Mouse (Mus musculus) E14TG2a.4 (cell line): ENCODE results near the gene Rab3c.

Source experiments
- CTCF ChIP-seq: conservative IDR thresholded peaks from 2 replicates; pipeline ENCODE4 v1.5.1; 2014; ENCODE audit warnings: low read length
- POU5F1 ChIP-seq: IDR thresholded peaks from 2 replicates; pipeline ENCODE4 v1.6.1; 2014; ENCODE audit warnings: low read length, borderline replicate concordance

DNA sequence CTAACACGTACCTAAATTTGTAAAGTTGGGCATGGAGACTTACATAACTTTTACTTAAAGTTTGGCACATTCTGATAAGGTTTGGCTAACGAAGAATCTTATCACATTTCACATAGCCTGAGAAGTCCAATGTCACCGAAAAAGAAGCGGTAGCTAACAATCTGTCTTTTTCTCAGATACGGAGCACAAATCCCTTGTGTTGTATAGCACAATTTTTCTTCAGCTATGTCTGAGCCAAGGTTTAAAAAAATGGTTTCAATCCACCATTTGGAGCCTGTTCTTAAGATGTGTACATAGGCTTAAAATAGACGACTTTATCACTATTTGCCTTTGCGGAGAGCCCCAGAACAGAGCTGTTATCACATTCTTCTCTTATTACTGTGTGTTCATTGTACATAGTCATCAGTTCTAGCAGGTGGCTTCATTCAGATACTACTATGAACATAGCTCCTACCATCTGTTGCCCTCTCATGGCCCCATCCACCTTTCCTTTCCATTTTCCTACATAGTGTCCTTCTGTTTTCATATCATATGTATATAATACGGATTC lies 69.2 kb downstream of the Rab3c start:
- no peak for TF ChIP-seq CTCF
- no peak for TF ChIP-seq POU5F1
